Mouse (Mus musculus): ENCODE data around the gene Pde8a. TPM values are rescaled to one million over a fixed set of nuclear protein-coding genes. Genes with fewer than 3 reads are reported as not detected.

Gene Pde8a
- 2.9 and 8.2 TPM in 2 replicates for polyA plus RNA-seq (2021; fragmentation: Nextera tagmentation)
- long read RNA-seq, experiment 1, transcript Pde8a-201 (22 exons, 3,802 nt) = major isoform, 5 of 17 reads
- long read RNA-seq, experiment 1, partial matches to known transcripts = 7 of 17 reads
- long read RNA-seq, experiment 1, other reads (novel, unspliced or antisense) = 5 of 17 reads
- long read RNA-seq, experiment 2, partial matches to known transcripts = 7 of 9 reads
- long read RNA-seq, experiment 2, other reads (novel, unspliced or antisense) = 2 of 9 reads

DNA sequence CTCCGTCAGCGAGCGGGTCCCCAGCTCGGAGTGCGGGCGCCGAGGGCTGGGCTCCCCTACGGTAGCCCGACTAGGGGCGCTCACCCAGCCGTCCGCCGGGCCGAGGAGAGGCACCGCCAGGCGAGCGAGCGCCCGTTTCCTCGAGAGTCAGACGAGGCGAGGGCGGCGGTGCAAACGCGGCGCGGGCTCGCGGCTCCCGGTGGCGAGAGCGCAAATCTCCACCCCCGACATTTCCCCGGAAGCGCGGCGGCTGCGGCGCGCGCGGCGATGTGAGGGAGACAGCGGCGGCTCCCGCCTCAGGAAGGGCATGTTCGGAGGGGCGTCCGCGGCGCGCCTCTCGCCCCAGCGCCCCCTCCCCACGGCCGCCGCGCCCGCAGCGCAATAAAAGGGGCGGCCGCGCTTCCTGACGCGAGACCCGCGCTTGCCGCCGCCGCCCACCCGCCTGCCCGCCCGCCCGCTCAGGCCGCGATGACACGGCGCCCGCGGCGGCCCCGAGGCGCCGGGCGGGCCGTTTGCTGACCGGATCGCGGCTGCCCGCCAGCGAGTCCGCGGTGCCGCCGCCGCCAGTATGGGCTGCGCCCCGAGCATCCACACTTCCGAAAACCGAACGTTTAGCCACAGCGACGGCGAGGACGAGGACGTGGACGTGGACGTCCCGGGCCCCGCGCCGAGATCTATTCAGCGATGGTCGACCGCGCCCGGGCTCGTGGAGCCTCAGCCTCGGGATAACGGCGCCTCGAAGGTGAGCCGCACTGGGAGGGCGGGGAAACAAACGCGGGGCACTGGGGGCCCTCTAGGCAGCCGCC, at the start of gene Pde8a:
Pde8a (plus strand) TSS at position 250 of the 806 bp plus-strand sequence.

DNA sequence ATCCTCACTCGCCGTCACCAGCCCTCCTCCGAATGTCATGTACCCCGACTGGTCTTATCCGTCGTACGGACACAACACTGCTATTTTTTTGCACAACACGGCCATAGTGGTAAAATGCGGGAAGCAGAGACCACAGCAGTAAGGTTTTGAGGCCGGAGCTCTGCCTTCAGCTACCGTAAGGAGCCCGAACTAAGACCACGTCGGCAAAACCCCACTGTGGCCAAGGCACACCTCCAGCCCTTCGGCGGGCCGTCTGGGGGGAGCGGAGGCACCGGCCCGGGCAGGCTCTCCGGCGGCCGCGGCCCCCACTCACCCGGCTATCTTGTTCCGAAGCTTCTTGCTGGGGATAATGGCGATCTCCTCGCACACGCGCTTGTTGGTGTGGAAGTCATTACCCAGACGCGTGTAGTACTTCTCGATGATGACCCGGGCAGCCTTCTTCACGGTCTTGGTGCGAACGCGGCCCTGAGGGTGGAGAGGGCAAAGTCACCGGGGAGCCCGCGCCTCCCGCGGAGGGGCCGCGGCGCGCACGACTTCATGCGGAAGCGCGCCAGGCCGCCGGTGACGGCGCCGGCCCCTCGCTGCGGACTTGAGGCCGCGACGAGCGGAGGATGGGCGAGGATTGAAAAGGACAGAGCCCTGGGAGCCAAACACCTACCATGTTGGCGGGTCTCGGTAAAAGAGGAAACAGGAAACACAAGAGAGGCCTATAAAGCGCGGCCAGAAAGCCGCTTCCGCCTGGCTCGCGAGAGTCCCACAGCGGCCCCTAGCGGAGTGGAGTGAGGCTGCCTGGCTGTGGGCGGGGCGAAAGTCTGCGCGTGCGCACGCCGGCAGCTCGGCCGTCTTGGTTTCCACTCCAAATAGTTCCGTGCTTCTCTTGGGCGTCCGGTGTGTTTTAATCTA, 131.4 kb downstream of the Pde8a start, which contains the start of gene Rps17:
Rps17 (minus strand) TSS at position 711 of the 903 bp plus-strand sequence.

Other genes with a start within 250 kb of the Pde8a start
- gene Zfp592, start 219.9 kb upstream of the Pde8a start, polyA plus RNA-seq (2021; fragmentation: Nextera tagmentation) = 2.5 and 4.0 TPM in 2 replicates
- 0.09 and 0.34 TPM in 2 replicates for gene Alpk3, start 156.0 kb upstream of the Pde8a start, polyA plus RNA-seq (2021; fragmentation: Nextera tagmentation)
- gene Slc28a1, start 98.8 kb upstream of the Pde8a start, polyA plus RNA-seq (2021; fragmentation: Nextera tagmentation) = 0.27 and 0.31 TPM in 2 replicates
- 2,131 and 2,206 TPM in 2 replicates for gene Rps17, start 131.7 kb downstream of the Pde8a start, polyA plus RNA-seq (2021; fragmentation: Nextera tagmentation)
- 22.7 and 26.6 TPM in 2 replicates for gene Cpeb1, start 241.9 kb downstream of the Pde8a start, polyA plus RNA-seq (2021; fragmentation: Nextera tagmentation)